Mouse (Mus musculus): Measurements from ENCODE around the gene Cmtm2a.
"Not testable (repeated sequence)": the region's sequence is repeated elsewhere in the genome, so short reads cannot be mapped to it uniquely, and the experiment has no call there.

The Cmtm2a gene

DNA sequence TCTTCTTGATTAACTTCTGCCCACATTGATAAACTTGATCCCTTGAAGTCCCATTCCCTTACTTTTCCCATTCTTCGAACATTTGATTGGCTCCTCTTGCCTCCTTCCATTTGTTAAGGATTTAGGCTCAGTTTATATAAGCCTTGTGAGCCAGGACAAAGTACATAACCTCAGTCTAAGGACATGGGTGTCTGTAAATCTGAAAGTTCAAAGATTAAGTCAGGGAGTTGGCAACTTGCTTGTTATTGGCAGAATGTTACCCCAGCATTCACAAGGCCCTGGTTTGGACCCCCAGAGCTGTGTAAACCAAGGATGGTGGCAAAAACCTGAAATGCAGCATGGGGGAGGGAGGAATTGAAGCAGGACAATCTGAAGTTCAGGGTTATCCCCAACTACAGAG lies 1.4 kb upstream of the Cmtm2a start:
- DNase-seq: no peak

DNA sequence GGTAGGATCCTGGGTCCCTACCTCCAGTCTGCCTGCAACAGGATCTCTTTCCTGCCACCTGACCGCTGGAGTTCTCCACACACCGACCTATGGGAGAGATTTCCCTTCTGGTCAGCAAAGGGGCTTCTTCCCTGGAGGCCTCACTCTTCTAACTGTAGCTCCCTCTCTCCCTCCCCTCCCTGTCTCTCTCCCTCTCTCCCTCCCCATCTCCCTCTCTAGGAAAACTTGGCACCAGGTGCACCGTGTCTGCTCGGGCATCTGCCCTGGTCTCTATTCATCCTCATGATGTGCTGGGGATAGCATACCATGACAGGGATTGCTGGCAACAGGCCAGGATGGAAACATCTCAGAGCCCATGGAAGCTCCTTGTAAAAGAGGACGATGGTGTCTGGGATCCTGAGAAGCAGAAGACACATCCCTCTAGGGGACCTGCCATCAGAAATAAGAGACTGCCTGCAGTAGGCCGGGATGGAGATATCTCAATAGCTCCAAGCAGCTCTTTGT lies 24.0 kb downstream of the Cmtm2a start:
- DNase-seq: no peak

GRCm38 (mm10) chr8:104268368-104268767 lies 24.6 kb downstream of the Cmtm2a start:
- no peak for DNase-seq

- not testable (repeated sequence) for DNase-seq
These were observed 28.6 kb downstream of the Cmtm2a start for GRCm38 (mm10) chr8:104264271-104264935.

DNA sequence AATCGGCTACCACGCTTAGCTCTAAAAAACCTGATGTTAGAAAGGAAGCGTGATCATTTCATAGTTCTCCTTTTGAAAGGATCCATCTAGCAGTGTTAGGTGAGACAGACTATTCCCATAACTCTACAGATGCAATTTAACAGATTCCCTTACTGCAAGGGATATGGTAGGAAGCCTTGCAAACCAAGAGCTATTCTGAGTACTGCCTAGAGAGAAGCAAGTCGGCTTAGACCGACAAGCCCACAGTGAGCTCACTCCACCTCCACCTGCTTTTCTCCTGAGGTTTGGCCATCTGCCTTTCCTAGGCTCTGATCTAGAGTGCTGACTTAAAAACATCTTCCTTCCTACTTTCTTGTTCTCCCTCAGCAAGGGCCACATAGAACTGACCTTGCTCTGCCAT lies 31.2 kb downstream of the Cmtm2a start:
- DNase-seq: not testable (repeated sequence)

DNA sequence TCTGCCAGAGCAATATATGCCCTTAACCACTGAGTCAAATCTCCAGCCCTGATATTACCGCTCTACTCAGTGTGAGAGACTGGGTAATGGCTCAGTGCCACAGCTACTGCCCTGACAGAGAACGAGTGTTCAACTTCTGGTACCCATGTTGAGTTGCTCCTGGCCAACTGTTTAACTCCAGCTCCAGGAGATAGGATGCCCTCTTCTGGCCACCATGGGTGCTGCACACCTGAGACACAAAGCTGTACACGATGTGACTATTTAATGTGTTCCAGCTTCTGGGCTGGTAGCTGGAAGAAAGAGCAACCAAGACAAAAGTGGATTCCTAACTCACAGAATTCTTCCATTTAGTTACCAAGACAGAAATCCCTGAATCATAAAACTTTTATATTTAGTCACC lies 40.0 kb downstream of the Cmtm2a start:
- peak in 1 of 2 experiments; percentile 22 for DNase-seq

DNA sequence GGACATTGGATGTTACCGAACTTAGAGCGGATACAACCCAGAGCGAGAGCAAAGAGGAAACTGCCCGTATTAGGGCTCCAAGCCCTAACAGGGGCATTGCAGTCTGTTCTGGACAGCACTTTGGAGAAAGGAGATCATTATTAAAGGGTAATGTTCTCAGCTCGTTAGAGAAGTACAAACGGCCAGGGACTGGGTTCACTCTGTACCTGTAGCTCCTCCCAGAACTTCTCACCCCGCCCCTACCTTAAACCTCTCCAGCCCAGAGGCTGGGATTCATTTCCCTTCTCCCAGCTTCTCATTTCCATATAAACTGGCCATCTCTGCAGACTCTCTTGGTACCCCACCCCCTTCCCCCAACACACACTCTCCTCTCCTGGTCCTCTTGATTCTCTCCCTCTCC lies 41.5 kb downstream of the Cmtm2a start:
- DNase-seq: peak in 1 of 2 experiments; percentile 21

GRCm38 (mm10) chr8:104250439-104251367 lies 42.3 kb downstream of the Cmtm2a start, which contains the start of gene Cklf:
Gene Cklf (plus strand): TSS chr8:104250861.
- DNase-seq: peak; percentile 88 to 90

DNA sequence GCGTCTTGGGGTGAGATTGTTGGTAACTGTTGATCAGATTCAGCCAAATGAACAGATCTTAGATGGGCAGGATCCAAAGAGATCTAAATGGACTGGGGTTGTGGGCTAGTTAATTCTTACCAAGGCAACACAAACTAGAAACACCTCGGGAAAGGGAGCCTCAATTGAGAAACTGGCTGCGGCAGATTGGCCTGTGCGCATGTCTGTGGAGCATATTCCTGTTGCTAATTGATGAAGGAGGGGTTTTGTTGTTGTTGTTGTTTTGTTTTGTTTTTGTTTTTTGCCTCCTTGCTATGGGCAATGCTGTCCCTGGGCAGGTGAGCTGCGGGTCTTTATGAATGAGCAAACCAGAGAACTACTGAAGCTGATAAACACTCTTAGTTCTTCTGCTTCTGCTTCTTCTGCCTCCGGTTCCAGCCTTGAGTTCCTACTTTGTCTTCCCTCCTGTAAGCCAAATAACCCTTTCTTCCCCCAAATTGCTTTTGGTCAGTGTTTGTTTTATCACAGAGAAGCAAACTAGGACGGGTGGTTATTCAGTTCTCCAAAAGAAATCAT lies 43.5 kb downstream of the Cmtm2a start:
- no peak for DNase-seq

DNA sequence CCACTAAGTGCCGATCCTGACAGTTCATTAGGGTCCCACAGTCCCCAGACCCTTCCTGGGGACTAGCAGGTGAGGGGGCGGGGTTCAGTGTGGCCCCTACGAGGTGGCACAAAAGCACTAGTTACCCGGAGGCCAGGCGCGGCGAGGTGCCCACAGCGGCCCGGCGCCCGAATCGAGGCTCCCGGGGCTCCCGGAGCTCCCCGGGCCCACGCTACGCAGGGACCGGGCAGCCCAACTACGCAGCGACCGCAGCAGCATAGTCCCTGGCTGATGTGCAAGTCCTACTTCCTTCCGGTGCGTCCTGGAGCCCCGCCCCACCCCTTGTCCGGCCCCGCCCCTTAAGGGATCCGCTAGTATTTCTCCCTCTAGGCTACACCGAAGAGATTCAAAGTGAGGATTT lies 44.7 kb downstream of the Cmtm2a start, which contains the start of gene Tk2:
Gene Tk2 (minus strand): TSS at position 283 of the 400 bp plus-strand sequence.
- peak; percentile 71 to 77 for DNase-seq

- DNase-seq: peak; percentile 18 to 19
These were observed 45.1 kb downstream of the Cmtm2a start for GRCm38 (mm10) chr8:104247908-104248275.

GRCm38 (mm10) chr8:104247054-104247907 lies 45.7 kb downstream of the Cmtm2a start:
- peak; percentile 62 to 67 for DNase-seq

GRCm38 (mm10) chr8:104246621-104247020 lies 46.4 kb downstream of the Cmtm2a start:
- DNase-seq: no peak

GRCm38 (mm10) chr8:104242038-104242644 lies 50.8 kb downstream of the Cmtm2a start:
- DNase-seq: no peak

- DNase-seq: peak in 1 of 2 experiments; percentile 21
These were observed 53.5 kb downstream of the Cmtm2a start for GRCm38 (mm10) chr8:104239418-104239861.

GRCm38 (mm10) chr8:104234573-104234972 lies 58.4 kb downstream of the Cmtm2a start:
- DNase-seq: no peak

DNA sequence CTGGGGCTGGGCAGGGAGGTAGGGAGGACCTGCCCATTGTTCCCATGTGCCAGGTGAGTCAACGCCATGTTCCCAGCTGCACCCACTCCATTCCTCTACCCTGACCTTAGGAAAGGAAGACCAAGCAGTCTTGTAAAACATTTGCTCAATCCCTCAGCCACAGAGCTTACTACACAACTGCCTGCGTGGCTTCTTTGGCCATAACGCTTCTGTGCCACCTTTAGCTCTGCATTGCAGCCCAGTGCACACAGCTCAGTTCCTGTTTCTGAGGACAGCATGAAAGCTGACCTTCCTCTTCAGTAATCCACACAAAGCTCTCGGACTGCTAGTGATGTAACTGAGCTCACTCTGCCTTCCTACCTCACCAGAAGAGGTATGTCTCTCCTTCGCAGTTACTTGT lies 60.1 kb downstream of the Cmtm2a start:
- DNase-seq: peak; percentile 26 to 29

- DNase-seq: no peak
These were observed 60.9 kb downstream of the Cmtm2a start for GRCm38 (mm10) chr8:104232039-104232438.
